Mouse (Mus musculus) limb, embryonic 13.5 days (tissue): Measurements from ENCODE around the gene Nabp1. TPM values are rescaled to one million over a fixed set of nuclear protein-coding genes. Genes with fewer than 3 reads are reported as not detected.

ENCODE experiments used
- ATAC-seq: fragments of 200-750 bp; cut with Nextera tagmentation; 2 replicates; pipeline ENCODE4 v1.8.0; 2017; ENCODE audit warnings: low read depth, moderate number of reproducible peaks, moderate TSS enrichment; ENCODE audit not compliant: low FRiP score
- H3K27ac ChIP-seq: fragments of 300-500 bp; sonication (generic); 2 replicates; pipeline ENCODE4 v1.5.1; 2015; ENCODE audit warnings: inconsistent platforms, mild to moderate bottlenecking, moderate library complexity
- H3K27me3 ChIP-seq: fragments of 300-500 bp; sonication (generic); 2 replicates; pipeline ENCODE4 v1.6.1; 2015; ENCODE audit warnings: mild to moderate bottlenecking, inconsistent platforms
- H3K36me3 ChIP-seq: fragments of 300-500 bp; sonication (generic); 2 replicates; pipeline ENCODE4 v1.6.1; 2015; ENCODE audit warnings: inconsistent platforms, mild to moderate bottlenecking, moderate library complexity
- H3K4me1 ChIP-seq: fragments of 300-500 bp; sonication (generic); 2 replicates; pipeline ENCODE4 v1.6.1; 2015; ENCODE audit warnings: inconsistent platforms
- H3K4me2 ChIP-seq: fragments of 300-500 bp; sonication (generic); replicated peaks from 2 replicates; pipeline ENCODE4 v1.6.1; 2015; ENCODE audit warnings: inconsistent platforms, mild to moderate bottlenecking, moderate library complexity
- H3K4me3 ChIP-seq: fragments of 300-500 bp; sonication (generic); 2 replicates; pipeline ENCODE4 v1.5.1; 2015; ENCODE audit warnings: moderate library complexity, mild to moderate bottlenecking, inconsistent platforms
- H3K9ac ChIP-seq: fragments of 300-500 bp; sonication (generic); 2 replicates; pipeline ENCODE4 v1.6.1; 2015; ENCODE audit warnings: mild to moderate bottlenecking, inconsistent platforms
- H3K9me3 ChIP-seq: fragments of 300-500 bp; sonication (generic); 2 replicates; pipeline ENCODE4 v1.6.1; 2016; ENCODE audit warnings: inconsistent platforms
- WGBS: fragments of 180-500 bp; shearing (Covaris S2); methylation state at CpG from one replicate; pipeline ENCODE4 v1.1.7; 2015; 5-methylcytosine and 5-hydroxymethylcytosine counted together
- polyA plus RNA-seq: library from polyadenylated mRNA; unstranded; fragments of >200 nt; fragmentation: Nextera tagmentation; extraction: Ambion mirVana; gene quantifications from 2 replicates; pipeline ENCODE4 v1.2.1, GENCODE M21; 2015

The Nabp1 gene
- polyA plus RNA-seq, 1 experiment from 2014 or later: 7.9 TPM

DNA sequence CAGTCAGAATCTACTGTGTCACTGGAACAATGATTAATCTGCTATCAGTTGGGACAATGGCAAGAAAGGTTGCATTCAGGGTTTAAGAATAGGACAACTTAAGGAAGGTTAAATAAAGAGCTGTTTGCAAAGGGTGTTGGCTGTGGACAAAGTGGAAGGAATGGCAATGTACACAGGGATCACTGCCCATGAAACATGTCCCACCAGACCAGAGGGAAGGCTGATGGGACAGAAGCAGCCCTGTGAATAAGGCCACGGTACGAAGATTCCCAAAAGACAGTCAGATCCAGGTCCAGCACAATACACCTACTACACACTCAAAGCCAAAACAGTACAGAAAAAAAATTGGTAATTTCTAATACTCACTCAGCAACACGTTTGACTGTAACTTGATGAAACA, 30.3 kb upstream of the Nabp1 start:
- Histone ChIP-seq H3K4me3 (no peak overlapping the region), H3K9ac (no peak overlapping the region), H3K27ac (no peak overlapping the region), H3K27me3 (no peaks in the 10 kb centered on the region), H3K4me1 (peaks cover 10% of the 10 kb centered on the region; the same call in 1 of the 2 replicates), H3K36me3 (no peaks in the 10 kb centered on the region), H3K4me2 (no peak overlapping the region), H3K9me3 (no peaks in the 10 kb centered on the region)
- ATAC-seq: no peak
- WGBS: 71% methylated on average over 3 of the region's 3 CpGs

DNA sequence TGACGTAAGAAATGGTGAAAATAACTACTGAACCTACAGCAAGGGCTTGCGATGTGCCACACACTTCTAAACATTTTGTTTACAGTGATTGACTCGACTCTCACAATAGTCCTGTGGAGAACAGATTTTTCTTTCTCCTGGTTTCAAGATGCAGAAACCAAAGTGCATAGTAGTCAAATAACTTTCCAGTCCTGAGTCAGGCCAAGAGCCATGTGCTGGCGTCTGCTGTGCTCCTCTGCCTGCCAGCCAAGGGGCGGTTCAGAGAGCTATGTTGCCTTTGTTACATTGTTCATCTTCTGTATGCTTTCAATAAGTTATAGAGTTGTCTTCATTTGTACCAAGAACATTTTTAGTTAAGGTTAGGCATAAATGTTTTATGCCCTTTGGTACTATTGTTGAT, 29.2 kb upstream of the Nabp1 start:
- Histone ChIP-seq H3K4me2 (no peak overlapping the region), H3K9ac (no peak overlapping the region), H3K4me3 (no peak overlapping the region), H3K9me3 (no peaks in the 10 kb centered on the region), H3K4me1 (peaks cover 10% of the 10 kb centered on the region; the same call in 1 of the 2 replicates), H3K27ac (no peak overlapping the region), H3K36me3 (no peaks in the 10 kb centered on the region), H3K27me3 (no peaks in the 10 kb centered on the region)
- no peak for ATAC-seq
- 83% methylated on average over 5 of the region's 5 CpGs for WGBS

DNA sequence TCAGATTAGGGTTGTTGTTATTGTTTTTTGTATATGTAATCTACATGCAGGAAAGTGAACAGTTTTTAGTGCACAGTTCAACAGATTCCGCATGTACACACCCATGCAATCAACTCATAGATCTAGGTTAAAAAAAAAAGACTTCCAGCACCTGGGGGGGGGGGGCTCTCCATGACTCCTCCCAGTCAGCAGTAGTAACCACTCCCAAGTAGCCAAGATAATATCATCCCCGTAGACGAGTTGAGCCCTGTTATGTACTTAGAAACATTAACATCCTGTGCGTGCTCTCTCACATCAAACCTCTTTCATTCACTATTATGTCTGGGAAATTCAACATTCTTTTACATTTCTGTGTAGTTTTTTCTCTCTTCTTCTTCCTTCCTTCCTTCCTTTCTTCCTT, 28.0 kb upstream of the Nabp1 start:
- ATAC-seq: no peak
- WGBS: 84% methylated on average over 4 of the region's 4 CpGs
- H3K9ac ChIP-seq: no peak overlapping the region
- H3K4me1 ChIP-seq: peaks cover 10% of the 10 kb centered on the region; the same call in 1 of the 2 replicates
- H3K4me2 ChIP-seq: no peak overlapping the region
- H3K9me3 ChIP-seq: no peaks in the 10 kb centered on the region
- no peaks in the 10 kb centered on the region for H3K36me3 ChIP-seq
- no peak overlapping the region for H3K4me3 ChIP-seq
- no peaks in the 10 kb centered on the region for H3K27me3 ChIP-seq
- no peak overlapping the region for H3K27ac ChIP-seq

DNA sequence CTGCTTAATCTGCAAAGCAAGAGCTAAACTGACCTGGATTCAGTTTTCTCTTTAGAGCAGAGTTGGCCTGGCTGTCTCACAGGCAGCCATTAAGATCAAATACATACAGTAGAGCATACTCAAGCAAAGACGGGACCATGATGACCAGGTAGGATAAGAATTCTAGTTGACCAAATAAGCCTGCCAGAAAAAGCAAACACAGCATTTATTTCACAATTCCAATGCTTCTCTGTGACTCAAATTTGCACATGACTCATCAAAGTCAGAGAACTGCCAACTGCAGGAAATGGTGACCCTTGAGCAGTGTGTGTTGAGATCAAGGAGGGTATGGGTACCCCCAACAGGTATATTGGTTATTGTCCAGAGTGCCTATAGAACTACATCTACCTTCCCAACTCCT, 27.4 kb upstream of the Nabp1 start:
- H3K27ac ChIP-seq: no peak overlapping the region
- no peak for ATAC-seq
- 77% methylated on average over 1 of the region's 1 CpGs for WGBS
- no peak overlapping the region for H3K4me2 ChIP-seq
- H3K4me1 ChIP-seq: peaks cover 10% of the 10 kb centered on the region; the same call in 1 of the 2 replicates
- no peak overlapping the region for H3K9ac ChIP-seq
- H3K27me3 ChIP-seq: no peaks in the 10 kb centered on the region
- no peaks in the 10 kb centered on the region for H3K9me3 ChIP-seq
- no peaks in the 10 kb centered on the region for H3K36me3 ChIP-seq
- H3K4me3 ChIP-seq: no peak overlapping the region

DNA sequence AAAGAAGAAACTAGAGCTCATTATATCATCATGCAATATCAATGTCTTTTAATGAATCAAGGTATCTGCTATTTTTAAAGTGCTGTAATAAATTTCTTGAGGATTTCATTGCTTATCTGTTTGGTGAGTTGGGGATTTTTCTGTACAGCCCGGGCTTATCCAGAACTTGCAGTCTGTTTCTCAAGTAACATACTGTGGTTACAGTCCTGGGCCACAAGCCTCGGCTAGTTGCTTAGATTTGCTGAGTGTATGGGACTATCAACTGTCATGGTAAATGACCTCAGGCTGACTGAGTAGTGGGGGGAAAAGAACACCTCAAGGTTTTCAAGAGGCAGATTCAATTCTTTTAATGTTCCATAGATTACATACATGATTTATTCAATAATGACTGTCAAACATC, 24.8 kb upstream of the Nabp1 start:
- 61% methylated on average over 2 of the region's 2 CpGs for WGBS
- no peak overlapping the region for H3K4me3 ChIP-seq
- H3K27ac ChIP-seq: no peak overlapping the region
- no peaks in the 10 kb centered on the region for H3K9me3 ChIP-seq
- no peak for ATAC-seq
- no peaks in the 10 kb centered on the region for H3K27me3 ChIP-seq
- H3K9ac ChIP-seq: no peak overlapping the region
- H3K4me2 ChIP-seq: no peak overlapping the region
- H3K4me1 ChIP-seq: no peaks in the 10 kb centered on the region
- H3K36me3 ChIP-seq: no peaks in the 10 kb centered on the region

DNA sequence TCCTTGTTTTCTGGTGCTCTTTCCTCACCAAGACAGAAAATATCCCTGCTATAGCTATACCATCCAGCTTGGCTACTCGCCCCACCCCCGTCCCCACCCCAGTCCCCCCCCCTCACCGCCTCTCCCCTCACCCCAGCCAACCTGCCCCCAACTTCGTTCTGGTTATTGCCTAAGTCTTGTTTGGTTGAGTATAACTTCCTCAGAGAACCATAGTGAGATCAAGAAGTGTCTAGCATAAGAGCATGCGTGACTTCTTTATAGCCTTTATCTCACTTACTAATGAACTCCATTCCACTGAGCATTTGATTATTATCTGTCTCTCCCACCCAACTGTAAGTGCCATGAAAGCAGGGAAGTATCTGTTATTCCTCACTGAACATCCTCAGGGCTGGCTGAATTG, 24.1 kb upstream of the Nabp1 start:
- WGBS: 78% methylated on average over 5 of the region's 5 CpGs
- H3K36me3 ChIP-seq: no peaks in the 10 kb centered on the region
- no peaks in the 10 kb centered on the region for H3K4me1 ChIP-seq
- no peak overlapping the region for H3K4me3 ChIP-seq
- ATAC-seq: no peak
- no peak overlapping the region for H3K27ac ChIP-seq
- no peaks in the 10 kb centered on the region for H3K27me3 ChIP-seq
- no peak overlapping the region for H3K9ac ChIP-seq
- no peaks in the 10 kb centered on the region for H3K9me3 ChIP-seq
- H3K4me2 ChIP-seq: no peak overlapping the region

DNA sequence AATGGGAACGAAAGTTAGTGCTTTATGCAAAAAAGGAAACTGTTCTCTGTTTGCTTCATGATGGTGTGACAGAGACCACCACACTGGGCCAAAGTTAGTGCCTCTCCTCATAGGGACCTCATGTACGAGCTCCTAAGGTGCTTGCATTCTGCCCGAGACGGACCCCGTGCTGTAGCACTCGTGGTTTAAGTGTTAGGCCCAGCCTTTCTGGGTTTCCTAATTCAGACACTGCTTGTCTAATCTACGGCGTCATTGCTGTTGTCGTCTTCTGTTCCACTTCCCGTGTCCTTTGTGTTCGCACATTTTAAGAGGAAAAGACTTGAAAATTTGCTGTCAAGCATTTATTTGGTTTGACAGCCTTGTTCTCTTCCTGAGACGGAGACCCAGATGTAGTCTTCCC, 23.0 kb upstream of the Nabp1 start:
- Histone ChIP-seq H3K4me1 (no peaks in the 10 kb centered on the region), H3K36me3 (no peaks in the 10 kb centered on the region), H3K4me3 (no peak overlapping the region), H3K4me2 (no peak overlapping the region), H3K9ac (no peak overlapping the region), H3K27me3 (no peaks in the 10 kb centered on the region), H3K9me3 (no peaks in the 10 kb centered on the region), H3K27ac (no peak overlapping the region)
- WGBS: 80% methylated on average over 12 of the region's 12 CpGs
- no peak for ATAC-seq

DNA sequence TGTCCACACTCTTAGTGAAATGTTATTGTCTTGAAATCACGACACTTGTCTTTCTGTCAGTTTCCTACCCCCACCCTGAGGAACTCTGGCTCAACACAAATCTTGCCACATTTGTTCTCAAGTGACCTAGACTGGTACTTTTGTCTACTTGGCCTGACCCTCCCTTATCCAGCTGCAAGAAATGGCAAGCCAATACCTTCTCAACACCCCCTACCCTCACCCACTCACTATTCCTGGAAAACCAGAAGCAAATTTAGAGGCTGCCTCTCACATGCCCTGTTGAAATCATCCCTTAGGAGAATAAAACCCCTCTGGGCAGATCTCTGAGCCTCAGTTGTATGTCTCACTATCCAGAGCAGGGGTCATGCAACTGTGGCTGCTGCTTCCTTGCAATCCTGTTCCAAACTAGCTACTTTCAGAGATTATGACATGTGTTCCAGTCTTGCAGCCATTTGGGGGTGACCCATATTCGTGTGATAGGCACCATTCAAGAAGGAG, 20.4 kb upstream of the Nabp1 start:
- ATAC-seq: no peak
- Histone ChIP-seq H3K4me1 (no peaks in the 10 kb centered on the region), H3K9me3 (no peaks in the 10 kb centered on the region), H3K4me2 (no peak overlapping the region), H3K36me3 (no peaks in the 10 kb centered on the region), H3K27ac (no peak overlapping the region), H3K27me3 (no peaks in the 10 kb centered on the region), H3K4me3 (no peak overlapping the region), H3K9ac (no peak overlapping the region)
- 66% methylated on average over 2 of the region's 2 CpGs for WGBS

DNA sequence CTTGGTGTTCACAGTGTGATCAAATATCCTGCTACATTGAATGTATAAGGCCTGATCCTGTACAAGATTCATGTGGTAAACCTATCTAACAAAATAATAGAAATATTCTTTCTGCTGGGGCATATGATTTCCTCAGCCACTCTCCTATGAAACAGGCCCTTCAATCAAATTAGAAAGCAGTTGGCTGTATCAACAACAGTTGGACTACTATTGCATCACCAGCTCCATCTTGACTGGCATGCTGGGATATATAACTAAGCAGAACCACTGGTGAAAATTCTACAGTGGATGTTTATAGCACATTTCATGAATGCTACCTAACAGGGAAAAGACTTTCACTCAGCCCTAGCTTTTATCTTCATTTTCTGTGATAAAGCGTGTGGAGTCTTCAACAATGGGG, 17.9 kb upstream of the Nabp1 start:
- 89% methylated on average over 1 of the region's 1 CpGs for WGBS
- H3K4me1 ChIP-seq: no peaks in the 10 kb centered on the region

DNA sequence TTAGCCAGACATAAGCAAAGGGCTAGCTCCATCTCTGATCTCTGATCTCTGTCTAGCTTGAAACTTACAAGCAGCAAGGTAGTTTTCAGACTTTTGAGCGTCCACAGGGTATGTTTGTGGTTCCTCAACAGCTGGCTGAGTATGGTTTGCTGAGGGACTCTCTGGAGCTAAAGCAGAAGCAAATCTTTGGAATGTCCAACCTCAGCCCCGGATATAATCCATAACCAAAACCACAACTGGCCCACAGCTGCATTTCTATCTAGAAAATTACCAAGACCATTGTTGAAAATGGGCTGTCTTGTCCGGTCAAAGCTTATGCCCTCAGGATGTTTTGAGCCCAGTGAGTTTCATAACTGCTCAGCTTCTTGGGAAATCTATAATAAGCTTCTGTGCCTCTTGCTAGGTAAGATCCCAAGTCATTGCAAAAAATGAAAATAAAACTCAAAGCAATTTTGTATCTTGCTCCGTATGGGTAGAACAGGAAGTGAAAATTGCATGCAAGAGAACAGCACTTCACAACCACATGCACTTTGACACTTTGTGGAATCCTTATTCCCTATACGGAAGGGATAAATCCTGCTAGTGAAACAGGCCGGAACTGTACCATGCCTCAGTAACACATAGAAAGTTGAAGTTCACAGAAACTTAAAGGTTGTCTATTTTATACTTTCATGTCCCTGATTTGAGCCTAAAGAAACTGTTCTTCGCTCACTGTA, 15.5 kb upstream of the Nabp1 start:
- no peak overlapping the region for H3K4me3 ChIP-seq
- H3K27me3 ChIP-seq: no peaks in the 10 kb centered on the region
- H3K4me2 ChIP-seq: no peak overlapping the region
- WGBS: 81% methylated on average over 7 of the region's 7 CpGs
- no peak overlapping the region for H3K9ac ChIP-seq
- no peak for ATAC-seq
- 0 out of 2 replicates have a peak, but pooled peaks cover 6% of the 10 kb centered on the region for H3K9me3 ChIP-seq
- H3K27ac ChIP-seq: no peak overlapping the region
- no peaks in the 10 kb centered on the region for H3K36me3 ChIP-seq
- H3K4me1 ChIP-seq: no peaks in the 10 kb centered on the region

More for the DNA sequence above, 17.9 kb upstream of the Nabp1 start:
- H3K4me2 ChIP-seq: no peak overlapping the region
- no peak for ATAC-seq
- no peaks in the 10 kb centered on the region for H3K36me3 ChIP-seq
- no peak overlapping the region for H3K9ac ChIP-seq
- H3K9me3 ChIP-seq: 0 out of 2 replicates have a peak, but pooled peaks cover 6% of the 10 kb centered on the region
- H3K27me3 ChIP-seq: no peaks in the 10 kb centered on the region
- H3K4me3 ChIP-seq: no peak overlapping the region
- no peak overlapping the region for H3K27ac ChIP-seq

DNA sequence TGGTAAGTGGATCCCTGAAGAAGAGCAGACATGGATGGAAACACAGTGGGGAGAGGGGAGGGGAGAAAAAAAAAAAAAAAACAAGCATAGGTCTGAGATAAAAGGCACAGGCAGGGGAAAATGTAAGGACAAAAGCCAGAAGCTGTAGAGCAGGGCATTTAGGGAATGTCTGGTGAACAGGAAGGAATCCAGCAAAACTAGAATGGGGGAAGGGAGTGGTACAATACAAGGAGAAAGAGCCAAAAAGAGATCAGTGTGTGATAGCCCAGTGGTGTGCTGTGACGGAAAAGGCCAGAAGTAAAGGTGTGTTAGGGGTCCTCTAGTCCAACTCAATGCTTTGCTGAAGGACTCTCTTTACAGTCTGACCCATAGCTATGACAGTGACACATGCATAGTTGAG, 8.1 kb upstream of the Nabp1 start:
- no peaks in the 10 kb centered on the region for H3K36me3 ChIP-seq
- H3K27me3 ChIP-seq: no peaks in the 10 kb centered on the region
- 87% methylated on average over 1 of the region's 1 CpGs for WGBS
- no peak overlapping the region for H3K4me3 ChIP-seq
- H3K4me1 ChIP-seq: no peaks in the 10 kb centered on the region
- H3K9me3 ChIP-seq: no peaks in the 10 kb centered on the region
- no peak for ATAC-seq
- H3K27ac ChIP-seq: no peak overlapping the region
- no peak overlapping the region for H3K4me2 ChIP-seq
- H3K9ac ChIP-seq: no peak overlapping the region

DNA sequence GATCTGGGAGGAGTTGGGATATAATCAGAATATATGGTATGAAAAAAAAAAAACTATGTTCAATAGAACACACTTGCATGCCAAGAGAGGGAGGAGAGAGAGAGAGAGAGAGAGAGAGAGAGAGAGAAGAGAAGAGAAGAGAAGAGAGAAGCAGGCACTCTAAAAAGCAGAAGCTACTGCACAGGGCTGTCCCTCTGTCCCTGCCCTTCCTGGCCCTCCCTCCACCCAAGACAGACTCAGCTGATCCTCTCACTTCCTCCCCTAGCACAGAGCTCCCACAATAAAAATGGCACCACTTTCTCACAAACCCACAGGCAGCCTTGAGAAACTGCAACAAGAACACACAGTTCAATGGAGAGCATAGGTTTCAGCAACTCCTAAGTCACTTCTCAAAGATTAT, 2.2 kb upstream of the Nabp1 start:
- ATAC-seq: no peak
- Histone ChIP-seq H3K4me2 (no peak overlapping the region), H3K27ac (no peak overlapping the region), H3K9me3 (no peaks in the 10 kb centered on the region), H3K4me3 (no peak overlapping the region), H3K9ac (no peak overlapping the region), H3K27me3 (peaks cover 5% of the 10 kb centered on the region; the same call in 1 of the 2 replicates), H3K4me1 (peaks cover 7% of the 10 kb centered on the region), H3K36me3 (no peaks in the 10 kb centered on the region)

DNA sequence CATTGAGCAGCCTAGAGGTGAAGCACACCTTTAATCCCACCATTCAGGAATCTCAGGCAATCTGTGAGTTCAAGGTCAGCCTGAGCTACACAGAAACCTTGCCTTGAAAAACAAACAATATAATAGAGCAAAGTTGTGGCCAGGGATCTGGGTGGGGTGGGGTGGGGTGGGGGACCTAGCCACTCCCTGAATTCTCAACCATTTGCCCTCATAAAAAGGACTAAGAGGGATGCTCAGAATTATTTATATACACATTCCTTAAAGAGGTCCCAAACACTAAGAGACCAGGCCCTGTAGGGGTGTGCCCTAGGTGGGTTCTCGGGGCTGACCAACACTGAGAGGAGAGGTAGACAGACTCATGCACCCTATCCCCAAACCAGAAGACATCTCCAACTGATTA, 1.5 kb upstream of the Nabp1 start:
- Histone ChIP-seq H3K27me3 (peaks cover 5% of the 10 kb centered on the region; the same call in 1 of the 2 replicates), H3K9me3 (no peaks in the 10 kb centered on the region), H3K36me3 (no peaks in the 10 kb centered on the region), H3K9ac (no peak overlapping the region), H3K4me2 (no peak overlapping the region), H3K27ac (no peak overlapping the region), H3K4me3 (no peak overlapping the region), H3K4me1 (peaks cover 7% of the 10 kb centered on the region)
- WGBS: 96% methylated on average over 1 of the region's 1 CpGs
- ATAC-seq: no peak
